Mouse (Mus musculus): ENCODE results near the gene Arv1. TPM values are rescaled to one million over a fixed set of nuclear protein-coding genes. Genes with fewer than 3 reads are reported as not detected.

Arv1 gene
- total RNA-seq (2021): 10 to 100 TPM in 1 of 2 experiments, 1 to 10 TPM in 1; 9.7 to 10.8 TPM

GRCm38 (mm10) chr8:124721862-124722515, at the start of gene Arv1, which contains the start of gene Ttc13:
TSS of gene Arv1 (plus strand) at chr8:124722139.
TSS of gene Ttc13 (minus strand) at chr8:124721983.
- peak; percentile 96 for DNase-seq

GRCm38 (mm10) chr8:124672345-124672744, 49.6 kb upstream of the Arv1 start:
- DNase-seq: no peak

- DNase-seq: no peak
Measured at GRCm38 (mm10) chr8:124676661-124677060, 45.3 kb upstream of the Arv1 start.

- no peak for DNase-seq
Measured at GRCm38 (mm10) chr8:124677078-124677477, 44.9 kb upstream of the Arv1 start.

GRCm38 (mm10) chr8:124677486-124677885, 44.5 kb upstream of the Arv1 start:
- DNase-seq: peak; percentile 91

GRCm38 (mm10) chr8:124678246-124678645, 43.7 kb upstream of the Arv1 start:
- no peak for DNase-seq

- DNase-seq: no peak
Measured at GRCm38 (mm10) chr8:124681077-124681791, 40.7 kb upstream of the Arv1 start.

GRCm38 (mm10) chr8:124681792-124682157, 40.2 kb upstream of the Arv1 start:
- no peak for DNase-seq

- no peak for DNase-seq
Measured at GRCm38 (mm10) chr8:124682218-124682617, 39.7 kb upstream of the Arv1 start.

- no peak for DNase-seq
Measured at GRCm38 (mm10) chr8:124688899-124689298, 33.0 kb upstream of the Arv1 start.

GRCm38 (mm10) chr8:124691706-124692105, 30.2 kb upstream of the Arv1 start:
- no peak for DNase-seq

- DNase-seq: no peak
Measured at GRCm38 (mm10) chr8:124695424-124696100, 26.4 kb upstream of the Arv1 start.

- DNase-seq: no peak
Measured at GRCm38 (mm10) chr8:124700271-124700670, 21.7 kb upstream of the Arv1 start.

GRCm38 (mm10) chr8:124701023-124701422, 20.9 kb upstream of the Arv1 start:
- DNase-seq: no peak

GRCm38 (mm10) chr8:124702183-124702582, 19.8 kb upstream of the Arv1 start:
- no peak for DNase-seq

- no peak for DNase-seq
Measured at GRCm38 (mm10) chr8:124703526-124703925, 18.4 kb upstream of the Arv1 start.

GRCm38 (mm10) chr8:124704376-124704775, 17.6 kb upstream of the Arv1 start:
- no peak for DNase-seq

- DNase-seq: no peak
Measured at GRCm38 (mm10) chr8:124705823-124706222, 16.1 kb upstream of the Arv1 start.

- no peak for DNase-seq
Measured at GRCm38 (mm10) chr8:124713207-124713606, 8.7 kb upstream of the Arv1 start.

- no peak for DNase-seq
Measured at GRCm38 (mm10) chr8:124715736-124716135, 6.2 kb upstream of the Arv1 start.

GRCm38 (mm10) chr8:124720133-124720532, 1.8 kb upstream of the Arv1 start:
- no peak for DNase-seq

- no peak for DNase-seq
Measured at GRCm38 (mm10) chr8:124720938-124721861, 739 bp upstream of the Arv1 start.

Data from heart, postnatal 4 days (tissue).